Mouse (Mus musculus) R1 (cell line): ENCODE results near the gene Cdkn1c.

Experiments used
- DNase-seq: peaks from one replicate; pipeline ENCODE4 v3.0.0-alpha.2; 2018; ENCODE audit warnings: low read depth, low spot score

Cdkn1c gene

GRCm38 (mm10) chr7:143473347-143474101 is 12.7 kb upstream of the Cdkn1c start, which contains the start of gene Slc22a18:
TSS of gene Slc22a18 (plus strand) at chr7:143473736.
- DNase-seq = peak; percentile 49

- DNase-seq = peak; percentile 78
Measured at GRCm38 (mm10) chr7:143469946-143470345, 9.1 kb upstream of the Cdkn1c start.

- DNase-seq = peak; percentile 61
Measured at GRCm38 (mm10) chr7:143467714-143468113, 6.9 kb upstream of the Cdkn1c start.

GRCm38 (mm10) chr7:143466099-143466677 is 5.3 kb upstream of the Cdkn1c start:
- DNase-seq = peak; percentile 71

- DNase-seq = peak; percentile 66
Measured at GRCm38 (mm10) chr7:143464811-143465560, 4.1 kb upstream of the Cdkn1c start.

- DNase-seq = peak; percentile 84
Measured at GRCm38 (mm10) chr7:143463865-143464415, 3.1 kb upstream of the Cdkn1c start.

GRCm38 (mm10) chr7:143462516-143462915 is 1.7 kb upstream of the Cdkn1c start:
- DNase-seq = no peak

- no peak for DNase-seq
Measured at GRCm38 (mm10) chr7:143461920-143462319, 1.1 kb upstream of the Cdkn1c start.

- no peak for DNase-seq
Measured at GRCm38 (mm10) chr7:143461294-143461870, 532 bp upstream of the Cdkn1c start.

GRCm38 (mm10) chr7:143460217-143460834 is 524 bp downstream of the Cdkn1c start:
- no peak for DNase-seq

GRCm38 (mm10) chr7:143459332-143460211 is 1.3 kb downstream of the Cdkn1c start:
- DNase-seq = peak; percentile 40

GRCm38 (mm10) chr7:143458963-143459331 is 1.9 kb downstream of the Cdkn1c start:
- DNase-seq = no peak

GRCm38 (mm10) chr7:143447130-143447529 is 13.7 kb downstream of the Cdkn1c start:
- DNase-seq = no peak

- peak; percentile 8 for DNase-seq
Measured at GRCm38 (mm10) chr7:143445651-143446460, 15.0 kb downstream of the Cdkn1c start.

- peak; percentile 16 for DNase-seq
Measured at GRCm38 (mm10) chr7:143444955-143445648, 15.7 kb downstream of the Cdkn1c start.

GRCm38 (mm10) chr7:143444580-143444954 is 16.3 kb downstream of the Cdkn1c start:
- no peak for DNase-seq

GRCm38 (mm10) chr7:143438965-143439364 is 21.9 kb downstream of the Cdkn1c start:
- DNase-seq = no peak

GRCm38 (mm10) chr7:143437894-143438581 is 22.8 kb downstream of the Cdkn1c start:
- DNase-seq = peak; percentile 50
